Mouse (Mus musculus): ENCODE measurements around the gene Sprn. TPM values are rescaled to one million over a fixed set of nuclear protein-coding genes. Genes with fewer than 3 reads are reported as not detected.

Sprn gene
- polyA plus RNA-seq, 1 experiment from 2014 or later = 1.6 TPM

GRCm38 (mm10) chr7:140167950-140168349 is 13.3 kb upstream of the Sprn start:
- DNase-seq (ENCODE audit: low spot score) (no peak), ATAC-seq (ENCODE audit: low read depth) (no peak)
- H3K36me3 ChIP-seq (ENCODE audit: control insufficient read depth, insufficient read depth, low read length) = no peaks in the 10 kb centered on the region
- no peak overlapping the region for H3K4me2 ChIP-seq (ENCODE audit: low read depth, low read length)
- H3K9me3 ChIP-seq (ENCODE audit: control insufficient read depth, low read length) = peaks cover 5% of the 10 kb centered on the region; the same call in 1 of the 2 replicates
- no peaks in the 10 kb centered on the region for H3K27me3 ChIP-seq (replicated peaks; ENCODE audit: control insufficient read depth, insufficient read depth, low read length)
- no peak overlapping the region for H3K9ac ChIP-seq (ENCODE audit: low read depth, low read length)
- 77% methylated on average over 1 of the region's 1 CpGs for WGBS
- no peak overlapping the region for H3K27ac ChIP-seq (replicated peaks; ENCODE audit: low read depth, low read length)
- H3K4me3 ChIP-seq (ENCODE audit: low read depth, low read length) = no peak overlapping the region
- H3K4me1 ChIP-seq (ENCODE audit: control insufficient read depth, insufficient read depth, low read length) = no peaks in the 10 kb centered on the region

DNA sequence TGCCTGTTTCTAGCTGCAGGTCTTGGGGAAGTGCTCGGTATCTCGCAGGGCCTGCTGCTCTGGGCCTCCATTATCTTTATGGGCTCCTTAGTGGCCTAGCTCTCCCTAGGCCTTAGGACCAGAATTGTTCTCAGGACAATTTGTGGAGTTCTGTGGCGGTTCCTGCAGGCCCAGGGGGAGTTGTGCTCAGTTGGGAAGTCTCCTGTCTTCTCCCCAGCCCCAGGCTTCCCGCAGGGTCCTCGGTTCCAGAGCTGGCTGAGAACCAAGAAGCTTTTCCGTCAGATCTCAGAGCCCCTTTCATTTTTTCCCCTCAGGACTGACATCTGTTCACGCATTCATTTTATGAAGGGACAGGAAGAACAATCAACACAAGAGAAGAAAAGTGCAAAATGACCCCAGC is 10.0 kb upstream of the Sprn start, which contains the start of gene Olfr522:
Gene Olfr522 (minus strand): TSS at position 101 of the 400 bp plus-strand sequence.
- Histone ChIP-seq H3K27ac (replicated peaks; ENCODE audit: low read depth, low read length) (no peak within 1 kb of the TSS), H3K27me3 (replicated peaks; ENCODE audit: control insufficient read depth, insufficient read depth, low read length) (no peaks in the 10 kb centered on the region), H3K9me3 (ENCODE audit: control insufficient read depth, low read length) (peaks cover 5% of the 10 kb centered on the region; the same call in 1 of the 2 replicates), H3K4me3 (ENCODE audit: low read depth, low read length) (no peak within 1 kb of the TSS), H3K36me3 (ENCODE audit: control insufficient read depth, insufficient read depth, low read length) (no peaks in the 10 kb centered on the region), H3K4me1 (ENCODE audit: control insufficient read depth, insufficient read depth, low read length) (no peaks in the 10 kb centered on the region), H3K4me2 (ENCODE audit: low read depth, low read length) (no peak within 1 kb of the TSS), H3K9ac (ENCODE audit: low read depth, low read length) (no peak within 1 kb of the TSS)
- no peak for ATAC-seq (ENCODE audit: low read depth)
- 72% methylated on average over 7 of the region's 7 CpGs for WGBS
- DNase-seq (ENCODE audit: low spot score) = no peak

GRCm38 (mm10) chr7:140160363-140160762 is 5.7 kb upstream of the Sprn start:
- H3K27ac ChIP-seq (replicated peaks; ENCODE audit: low read depth, low read length) = no peak overlapping the region
- no peaks in the 10 kb centered on the region for H3K9me3 ChIP-seq (ENCODE audit: control insufficient read depth, low read length)
- peaks cover 5% of the 10 kb centered on the region for H3K27me3 ChIP-seq (replicated peaks; ENCODE audit: control insufficient read depth, insufficient read depth, low read length)
- WGBS = 81% methylated on average over 3 of the region's 3 CpGs
- H3K4me2 ChIP-seq (ENCODE audit: low read depth, low read length) = no peak overlapping the region
- ATAC-seq (ENCODE audit: low read depth) (no peak), DNase-seq (ENCODE audit: low spot score) (no peak)
- H3K9ac ChIP-seq (ENCODE audit: low read depth, low read length) = no peak overlapping the region
- H3K36me3 ChIP-seq (ENCODE audit: control insufficient read depth, insufficient read depth, low read length) = no peaks in the 10 kb centered on the region
- no peaks in the 10 kb centered on the region for H3K4me1 ChIP-seq (ENCODE audit: control insufficient read depth, insufficient read depth, low read length)
- H3K4me3 ChIP-seq (ENCODE audit: low read depth, low read length) = no peak overlapping the region

DNA sequence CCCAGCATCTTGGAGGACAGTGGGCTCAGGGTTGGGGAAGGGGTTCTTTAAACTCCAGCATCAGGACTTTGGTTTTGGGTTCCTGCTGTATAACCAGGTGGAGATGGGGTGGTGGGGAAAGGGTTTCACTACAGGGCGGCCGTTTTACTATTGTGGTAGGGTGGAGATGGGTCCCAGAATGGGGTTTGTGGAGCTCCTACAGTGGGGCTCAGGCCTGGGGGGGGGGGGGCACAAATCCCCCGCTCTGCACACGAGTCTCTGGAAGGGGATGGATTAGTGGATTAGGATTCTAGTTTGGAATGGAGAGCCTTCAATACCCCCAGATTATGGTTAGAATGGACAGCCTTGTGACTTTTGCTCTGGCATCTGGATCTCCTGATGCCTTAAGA is 854 bp downstream of the Sprn start:
- peak overlapping the region; percentile 33 for H3K4me3 ChIP-seq (ENCODE audit: low read depth, low read length)
- no peak for ATAC-seq (ENCODE audit: low read depth)

DNA sequence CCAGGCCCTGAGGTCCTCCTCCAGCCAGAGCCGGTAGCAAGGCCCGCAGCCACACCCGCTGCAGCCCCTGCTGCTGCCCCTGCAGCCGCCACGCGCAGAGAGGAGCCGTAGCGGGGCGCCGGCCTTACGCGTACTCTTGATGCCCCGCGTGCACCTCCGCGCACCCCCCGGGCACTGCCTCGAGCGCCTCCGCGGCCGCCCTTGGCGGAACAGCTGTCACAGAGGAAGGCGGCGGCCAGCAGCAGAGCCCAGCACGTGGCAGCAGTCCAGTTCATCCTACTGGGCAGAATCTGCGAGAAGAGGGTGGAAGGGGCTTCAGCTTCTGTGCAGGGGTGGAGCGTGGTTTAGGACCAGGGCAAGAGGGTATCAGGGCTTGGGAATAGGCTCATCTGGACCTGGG is 1.3 kb downstream of the Sprn start:
- Histone ChIP-seq H3K9me3 (ENCODE audit: control insufficient read depth, low read length) (no peaks in the 10 kb centered on the region), H3K27ac (replicated peaks; ENCODE audit: low read depth, low read length) (no peak overlapping the region), H3K4me2 (ENCODE audit: low read depth, low read length) (peak overlapping the region; percentile 52), H3K4me1 (ENCODE audit: control insufficient read depth, insufficient read depth, low read length) (peaks cover 15% of the 10 kb centered on the region), H3K4me3 (ENCODE audit: low read depth, low read length) (peak overlapping the region; percentile 33), H3K36me3 (ENCODE audit: control insufficient read depth, insufficient read depth, low read length) (0 out of 2 replicates have a peak, but pooled peaks cover 5% of the 10 kb centered on the region), H3K9ac (ENCODE audit: low read depth, low read length) (peak overlapping the region; percentile 47), H3K27me3 (replicated peaks; ENCODE audit: control insufficient read depth, insufficient read depth, low read length) (peaks cover 36% of the 10 kb centered on the region)
- ATAC-seq (ENCODE audit: low read depth) (peak; percentile 49; the same call in 1 of the 2 replicates), DNase-seq (ENCODE audit: low spot score) (peak; percentile 9)
- 4% methylated on average over 27 of the region's 28 CpGs for WGBS

More for the DNA sequence above, 854 bp downstream of the Sprn start:
- DNase-seq (ENCODE audit: low spot score) = no peak
- H3K36me3 ChIP-seq (ENCODE audit: control insufficient read depth, insufficient read depth, low read length) = 0 out of 2 replicates have a peak, but pooled peaks cover 5% of the 10 kb centered on the region
- H3K4me1 ChIP-seq (ENCODE audit: control insufficient read depth, insufficient read depth, low read length) = peaks cover 15% of the 10 kb centered on the region
- peak overlapping the region; percentile 52 for H3K4me2 ChIP-seq (ENCODE audit: low read depth, low read length)
- peaks cover 36% of the 10 kb centered on the region for H3K27me3 ChIP-seq (replicated peaks; ENCODE audit: control insufficient read depth, insufficient read depth, low read length)
- H3K9me3 ChIP-seq (ENCODE audit: control insufficient read depth, low read length) = no peaks in the 10 kb centered on the region
- WGBS = 22% methylated on average over 4 of the region's 4 CpGs
- H3K27ac ChIP-seq (replicated peaks; ENCODE audit: low read depth, low read length) = no peak overlapping the region
- peak overlapping the region; percentile 51 for H3K9ac ChIP-seq (ENCODE audit: low read depth, low read length)

DNA sequence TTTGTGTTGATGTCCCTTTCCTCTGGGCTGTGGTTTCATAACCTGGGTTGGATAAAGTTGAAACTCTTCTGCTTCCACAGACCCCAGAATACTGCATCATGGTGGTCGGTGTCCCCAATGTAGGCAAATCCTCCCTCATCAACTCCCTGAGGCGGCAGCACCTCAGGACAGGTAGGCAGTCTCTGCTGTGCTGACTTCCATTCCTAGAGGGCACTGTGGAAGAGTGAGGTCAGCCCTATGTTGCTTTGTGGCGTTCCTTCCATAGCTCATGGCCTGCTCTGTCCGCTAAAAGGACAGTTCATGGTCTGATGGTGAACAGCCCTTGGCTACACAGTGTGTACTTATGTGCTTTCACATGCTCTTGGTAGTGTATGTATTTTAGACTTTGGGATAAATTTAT is 10.1 kb downstream of the Sprn start:
- Histone ChIP-seq H3K27ac (replicated peaks; ENCODE audit: low read depth, low read length) (no peak overlapping the region), H3K27me3 (replicated peaks; ENCODE audit: control insufficient read depth, insufficient read depth, low read length) (no peaks in the 10 kb centered on the region), H3K9ac (ENCODE audit: low read depth, low read length) (no peak overlapping the region), H3K36me3 (ENCODE audit: control insufficient read depth, insufficient read depth, low read length) (peaks cover 6% of the 10 kb centered on the region; the same call in 1 of the 2 replicates), H3K4me2 (ENCODE audit: low read depth, low read length) (no peak overlapping the region), H3K9me3 (ENCODE audit: control insufficient read depth, low read length) (no peaks in the 10 kb centered on the region), H3K4me1 (ENCODE audit: control insufficient read depth, insufficient read depth, low read length) (no peaks in the 10 kb centered on the region), H3K4me3 (ENCODE audit: low read depth, low read length) (no peak overlapping the region)
- WGBS = 92% methylated on average over 4 of the region's 4 CpGs
- no peak for DNase-seq (ENCODE audit: low spot score)
- ATAC-seq (ENCODE audit: low read depth) = no peak

DNA sequence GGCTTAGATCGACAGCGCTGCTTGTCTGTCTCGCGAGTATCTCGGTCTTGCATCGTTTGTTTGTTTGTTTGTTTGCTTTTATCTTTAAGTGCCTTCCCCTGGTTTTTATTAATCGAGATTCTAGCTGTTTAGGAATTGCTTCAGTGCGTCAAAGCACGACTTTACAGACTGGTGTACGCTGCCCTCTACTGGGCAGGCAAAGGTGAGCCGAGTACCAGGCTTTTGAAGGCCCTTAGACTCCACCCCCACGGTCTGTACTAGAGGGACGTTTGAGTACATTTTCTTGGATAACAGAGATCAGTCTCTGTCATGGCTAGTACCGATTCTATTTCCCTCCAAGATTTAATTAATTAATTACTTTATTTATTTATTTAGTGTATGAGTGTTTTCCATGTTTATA is 13.3 kb downstream of the Sprn start:
- Histone ChIP-seq H3K36me3 (ENCODE audit: control insufficient read depth, insufficient read depth, low read length) (no peaks in the 10 kb centered on the region), H3K27ac (replicated peaks; ENCODE audit: low read depth, low read length) (no peak overlapping the region), H3K27me3 (replicated peaks; ENCODE audit: control insufficient read depth, insufficient read depth, low read length) (no peaks in the 10 kb centered on the region), H3K4me1 (ENCODE audit: control insufficient read depth, insufficient read depth, low read length) (peaks cover 4% of the 10 kb centered on the region), H3K9ac (ENCODE audit: low read depth, low read length) (no peak overlapping the region), H3K4me2 (ENCODE audit: low read depth, low read length) (no peak overlapping the region), H3K9me3 (ENCODE audit: control insufficient read depth, low read length) (no peaks in the 10 kb centered on the region), H3K4me3 (ENCODE audit: low read depth, low read length) (no peak overlapping the region)
- 5% methylated on average over 14 of the region's 14 CpGs for WGBS
- ATAC-seq (ENCODE audit: low read depth) = no peak
- peak; percentile 69 for DNase-seq (ENCODE audit: low spot score)

- ATAC-seq (ENCODE audit: low read depth) (no peak), DNase-seq (ENCODE audit: low spot score) (no peak)
- H3K27me3 ChIP-seq (replicated peaks; ENCODE audit: control insufficient read depth, insufficient read depth, low read length) = no peaks in the 10 kb centered on the region
- 0% methylated on average over 8 of the region's 8 CpGs for WGBS
- peaks cover 4% of the 10 kb centered on the region for H3K4me1 ChIP-seq (ENCODE audit: control insufficient read depth, insufficient read depth, low read length)
- H3K27ac ChIP-seq (replicated peaks; ENCODE audit: low read depth, low read length) = peak overlapping the region; percentile 70
- H3K9ac ChIP-seq (ENCODE audit: low read depth, low read length) = peak overlapping the region; percentile 88
- H3K9me3 ChIP-seq (ENCODE audit: control insufficient read depth, low read length) = no peaks in the 10 kb centered on the region
- H3K4me3 ChIP-seq (ENCODE audit: low read depth, low read length) = peak overlapping the region; percentile 78
- peaks cover 12% of the 10 kb centered on the region; the same call in 1 of the 2 replicates for H3K36me3 ChIP-seq (ENCODE audit: control insufficient read depth, insufficient read depth, low read length)
- peak overlapping the region; percentile 93 for H3K4me2 ChIP-seq (ENCODE audit: low read depth, low read length)
Measured at GRCm38 (mm10) chr7:140138021-140138310, 16.7 kb downstream of the Sprn start.
